8 mouse cellular contexts compared by ENCODE assay signal in the genomic region with DNA sequence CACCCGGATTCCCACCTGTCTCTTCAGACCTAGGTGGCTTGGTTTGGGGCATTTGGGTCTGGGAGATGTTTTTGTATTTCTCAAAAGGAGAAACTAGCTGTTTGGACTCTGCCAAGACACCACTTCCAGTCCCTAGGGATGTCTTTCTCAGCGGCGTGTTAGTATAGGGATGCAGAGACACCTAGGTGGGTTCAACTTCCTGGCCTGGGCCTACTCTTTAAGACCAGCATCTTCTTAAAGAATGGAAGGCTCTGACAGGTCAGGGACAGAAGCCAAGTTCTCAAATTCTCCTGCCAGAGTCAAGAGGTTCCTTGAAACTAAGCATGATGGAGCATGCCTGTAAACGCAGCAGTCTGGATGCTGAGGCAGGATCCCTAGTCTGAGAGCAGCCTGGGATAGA. TPM values are rescaled to one million over a fixed set of nuclear protein-coding genes. Genes with fewer than 3 reads are reported as not detected.
DNase-seq lines count a peak whose midpoint lies in the region; ATAC-seq and TF ChIP-seq lines count a peak whose summit lies in the region.

No protein-coding gene starts in this region.

- peaks cover 20% of the 10 kb centered on the region for H3K4me1 ChIP-seq in kidney, embryonic 15.5 days
- H3K4me1 ChIP-seq in cortical plate, adult 2 months (ENCODE audit: control insufficient read depth, insufficient read depth, low read length) = peaks cover 2% of the 10 kb centered on the region
- H3K4me1 ChIP-seq in hindbrain, embryonic 15.5 days (replicated peaks) = peaks cover 55% of the 10 kb centered on the region
- peaks cover 23% of the 10 kb centered on the region for H3K4me1 ChIP-seq in midbrain, embryonic 14.5 days (ENCODE audit: control insufficient read depth, insufficient read depth, low read length)

- peaks cover 16% of the 10 kb centered on the region; the same call in 1 of the 2 replicates for H3K27me3 ChIP-seq in kidney, embryonic 15.5 days
- H3K27me3 ChIP-seq in hindbrain, embryonic 15.5 days = no peaks in the 10 kb centered on the region
- H3K27me3 ChIP-seq in midbrain, embryonic 14.5 days (ENCODE audit: control insufficient read depth, insufficient read depth, low read length) = no peaks in the 10 kb centered on the region

- H3K9ac ChIP-seq in kidney, embryonic 15.5 days = no peak overlapping the region
- peak overlapping the region; percentile 99 for H3K9ac ChIP-seq in hindbrain, embryonic 15.5 days
- H3K9ac ChIP-seq in midbrain, embryonic 14.5 days (replicated peaks; ENCODE audit: low read length) = peak overlapping the region; percentile 99

- H3K4me2 ChIP-seq in kidney, embryonic 15.5 days = peak overlapping the region; percentile 81
- H3K4me2 ChIP-seq in hindbrain, embryonic 15.5 days = peak overlapping the region; percentile 81
- H3K4me2 ChIP-seq in midbrain, embryonic 14.5 days (ENCODE audit: low read length) = peak overlapping the region; percentile 91

- WGBS in kidney, embryonic 15.5 days = 73% methylated on average over 4 of the region's 4 CpGs
- 46% methylated on average over 4 of the region's 4 CpGs for WGBS in hindbrain, embryonic 15.5 days
- WGBS in midbrain, embryonic 14.5 days = 59% methylated on average over 4 of the region's 4 CpGs

- no peak for TF ChIP-seq CTCF in cortical plate, adult 2 months (IDR thresholded peaks at IDR 0.05; ENCODE audit: extremely low read depth, insufficient read depth, low read length)

- peaks cover 8% of the 10 kb centered on the region; the same call in 1 of the 2 replicates for H3K36me3 ChIP-seq in kidney, embryonic 15.5 days
- H3K36me3 ChIP-seq in hindbrain, embryonic 15.5 days = peaks cover 2% of the 10 kb centered on the region; the same call in 1 of the 2 replicates
- peaks cover 15% of the 10 kb centered on the region for H3K36me3 ChIP-seq in midbrain, embryonic 14.5 days (ENCODE audit: control insufficient read depth, insufficient read depth, low read length)

- no peak overlapping the region for H3K27ac ChIP-seq in kidney, embryonic 15.5 days
- H3K27ac ChIP-seq in cortical plate, adult 2 months (ENCODE audit: insufficient read depth, low read length) = no peak overlapping the region
- peak overlapping the region; percentile 99 for H3K27ac ChIP-seq in hindbrain, embryonic 15.5 days (replicated peaks)
- peak overlapping the region; percentile 96 for H3K27ac ChIP-seq in midbrain, embryonic 14.5 days (replicated peaks; ENCODE audit: low read depth, low read length)

- ATAC-seq in kidney, embryonic 15.5 days (replicated peaks; ENCODE audit: low FRiP score) = no peak
- ATAC-seq in hindbrain, embryonic 15.5 days (ENCODE audit: low FRiP score, low read depth) = no peak
- ATAC-seq in midbrain, embryonic 14.5 days (ENCODE audit: low FRiP score, low TSS enrichment) = no peak
- ATAC-seq in CD4-positive, CD25-positive, alpha-beta regulatory T cell, adult 4 months = no peak

- TF ChIP-seq POLR2A in cortical plate, adult 2 months (IDR thresholded peaks at IDR 0.05; ENCODE audit: extremely low read depth, insufficient read depth, low read length) = no peak

- H3K4me3 ChIP-seq in kidney, embryonic 15.5 days (replicated peaks) = peak overlapping the region; percentile 75
- peak overlapping the region; percentile 92 for H3K4me3 ChIP-seq in cortical plate, adult 2 months (ENCODE audit: insufficient read depth, low read length)
- peak overlapping the region; percentile 95 for H3K4me3 ChIP-seq in hindbrain, embryonic 15.5 days
- peak overlapping the region; percentile 99 for H3K4me3 ChIP-seq in midbrain, embryonic 14.5 days (replicated peaks; ENCODE audit: low read depth, low read length)

- no peak for DNase-seq in kidney, adult 11 months
- no peak for DNase-seq in midbrain, embryonic 14.5 days
- DNase-seq in B cell, adult 2 months = no peak
- no peak for DNase-seq in yolk sac, embryonic 10.5 days (ENCODE audit: low spot score)

- H3K9me3 ChIP-seq in kidney, embryonic 15.5 days (replicated peaks) = no peaks in the 10 kb centered on the region
- no peaks in the 10 kb centered on the region for H3K9me3 ChIP-seq in hindbrain, embryonic 15.5 days
- no peaks in the 10 kb centered on the region for H3K9me3 ChIP-seq in midbrain, embryonic 14.5 days (ENCODE audit: control insufficient read depth, low read length)

RNA-seq across cellular contexts. Expression of a gene that starts 1.9 kb away (rescaled TPM):
- polyA plus RNA-seq in kidney, embryonic 15.5 days (2015; fragmentation: Nextera tagmentation; extraction: Ambion mirVana) = 45.3 and 52.3 TPM in 2 replicates
- polyA plus RNA-seq in cortical plate, adult 2 months (2012; rRNA removed) = 354 and 358 TPM in 2 replicates
- polyA plus RNA-seq in hindbrain, embryonic 15.5 days (2015; fragmentation: Nextera tagmentation; extraction: Ambion mirVana) = 343 and 418 TPM in 2 replicates
- 322 and 380 TPM in 2 replicates for polyA plus RNA-seq in midbrain, embryonic 14.5 days (2014; fragmentation: Nextera tagmentation; extraction: Ambion mirVana)
- polyA plus RNA-seq in CD4-positive, CD25-positive, alpha-beta regulatory T cell, adult 4 months (2017; shearing (Covaris generic)) = 10 to 100 TPM; 11.5 to 13.8 TPM

RNA-seq across cellular contexts. Expression of a gene that starts 16.0 kb away (rescaled TPM):
- polyA plus RNA-seq in kidney, embryonic 15.5 days (2015; fragmentation: Nextera tagmentation; extraction: Ambion mirVana) = 1.2 TPM in 2 replicates
- 0.08 and 0.86 TPM in 2 replicates for polyA plus RNA-seq in cortical plate, adult 2 months (2012; rRNA removed)
- polyA plus RNA-seq in hindbrain, embryonic 15.5 days (2015; fragmentation: Nextera tagmentation; extraction: Ambion mirVana) = 0.29 and 0.45 TPM in 2 replicates
- 0.27 and 0.62 TPM in 2 replicates for polyA plus RNA-seq in midbrain, embryonic 14.5 days (2014; fragmentation: Nextera tagmentation; extraction: Ambion mirVana)
- polyA plus RNA-seq in CD4-positive, CD25-positive, alpha-beta regulatory T cell, adult 4 months (2017; shearing (Covaris generic)) = 100 to 1,000 TPM; 166 to 302 TPM

RNA-seq across cellular contexts. Expression of a gene that starts 19.0 kb away (rescaled TPM):
- polyA plus RNA-seq in kidney, embryonic 15.5 days (2015; fragmentation: Nextera tagmentation; extraction: Ambion mirVana) = 0.09 TPM in 1 of 2 replicates, not detected in the other
- 324 and 331 TPM in 2 replicates for polyA plus RNA-seq in cortical plate, adult 2 months (2012; rRNA removed)
- polyA plus RNA-seq in hindbrain, embryonic 15.5 days (2015; fragmentation: Nextera tagmentation; extraction: Ambion mirVana) = 1.4 and 2.5 TPM in 2 replicates
- polyA plus RNA-seq in midbrain, embryonic 14.5 days (2014; fragmentation: Nextera tagmentation; extraction: Ambion mirVana) = 0.30 and 0.34 TPM in 2 replicates
- polyA plus RNA-seq in CD4-positive, CD25-positive, alpha-beta regulatory T cell, adult 4 months (2017; shearing (Covaris generic)) = not detected

RNA-seq across cellular contexts. Expression of a gene that starts 43.4 kb away (rescaled TPM):
- 0.98 and 1.1 TPM in 2 replicates for polyA plus RNA-seq in kidney, embryonic 15.5 days (2015; fragmentation: Nextera tagmentation; extraction: Ambion mirVana)
- 1.5 and 1.6 TPM in 2 replicates for polyA plus RNA-seq in cortical plate, adult 2 months (2012; rRNA removed)
- 1.2 and 1.4 TPM in 2 replicates for polyA plus RNA-seq in hindbrain, embryonic 15.5 days (2015; fragmentation: Nextera tagmentation; extraction: Ambion mirVana)
- 0.87 and 0.98 TPM in 2 replicates for polyA plus RNA-seq in midbrain, embryonic 14.5 days (2014; fragmentation: Nextera tagmentation; extraction: Ambion mirVana)
- polyA plus RNA-seq in CD4-positive, CD25-positive, alpha-beta regulatory T cell, adult 4 months (2017; shearing (Covaris generic)) = under 1 TPM in 1 of 2 experiments, not detected in 1; 0.08 TPM

Comparison
In these comparisons a context has a peak if more than half of its experiments do, and no peak if none do; other contexts are left out.
1. H3K27ac ChIP-seq: peak in hindbrain, embryonic 15.5 days (single experiment) and midbrain, embryonic 14.5 days (single experiment); none in kidney, embryonic 15.5 days (single experiment) and cortical plate, adult 2 months (single experiment).
2. RNA of a gene that starts 16.0 kb away (polyA plus RNA-seq): 166 to 302 TPM in CD4-positive, CD25-positive, alpha-beta regulatory T cell, adult 4 months; 1.2 TPM in kidney, embryonic 15.5 days, 0.08 to 0.86 TPM in cortical plate, adult 2 months, 0.27 to 0.62 TPM in midbrain, embryonic 14.5 days and 0.29 to 0.45 TPM in hindbrain, embryonic 15.5 days; every median in the first group is over 10 times any median in the second.
3. RNA of a gene that starts 19.0 kb away (polyA plus RNA-seq): 324 to 331 TPM in cortical plate, adult 2 months; 1.4 to 2.5 TPM in hindbrain, embryonic 15.5 days, 0.30 to 0.34 TPM in midbrain, embryonic 14.5 days, 0.09 TPM in kidney, embryonic 15.5 days and not detected in CD4-positive, CD25-positive, alpha-beta regulatory T cell, adult 4 months; every median in the first group is over 10 times any median in the second.
4. Peak in every context shown above with its lines, with median percentiles within 50 percentile points of each other: H3K4me2 ChIP-seq and H3K4me3 ChIP-seq.